Mouse (Mus musculus): ENCODE measurements at regions not wholly inside any gene's neighbourhood (a gene's known extent, or its start where the extent isn't known, plus 50 kb on each side); places are given as distances from the start of the nearest gene placed in this dataset.

- TF ChIP-seq POLR2A (IDR thresholded peaks at IDR 0.05; ENCODE audit: extremely low read depth, insufficient read depth, low read length) (no peak), CTCF (IDR thresholded peaks at IDR 0.05; ENCODE audit: extremely low read depth, insufficient read depth, low read length) (no peak)
These were observed 950.4 kb downstream of the Ttll7 start for GRCm38 (mm10) chr3:147802546-147802945.
